Mouse (Mus musculus): ENCODE data around the gene Gm14085.
"Not testable (repeated sequence)": the region's sequence is repeated elsewhere in the genome, so short reads cannot be mapped to it uniquely, and the experiment has no call there.

Gene Gm14085

DNA sequence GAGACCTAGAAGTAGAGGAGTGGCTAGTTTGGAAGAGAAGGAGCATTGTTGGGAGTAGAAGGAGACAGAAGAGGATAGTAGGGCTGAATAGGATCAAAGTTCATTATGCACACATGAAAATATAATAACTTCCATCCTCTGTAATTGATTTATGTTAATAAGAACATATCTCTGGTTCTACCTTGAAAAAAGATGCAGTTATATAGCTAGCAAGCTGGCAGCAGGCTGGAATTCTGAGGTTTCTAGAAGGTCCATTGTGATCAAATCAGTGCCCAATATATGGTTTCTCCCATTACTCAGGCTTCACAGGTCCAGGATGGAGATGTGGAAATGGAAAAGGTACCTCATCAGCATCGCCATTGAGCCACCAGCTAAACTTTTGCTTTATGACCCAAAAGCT is at the start of gene Gm14085:
TSS of gene Gm14085 (plus strand) at position 301 of the 400 bp plus-strand sequence.
- no peak for DNase-seq (ENCODE audit: low spot score in 2 of 2)

- not testable (repeated sequence) for DNase-seq (ENCODE audit: low spot score in 2 of 2)
These were observed 45.8 kb upstream of the Gm14085 start for GRCm38 (mm10) chr2:122438706-122439482.

- peak; percentile 75 to 81 for DNase-seq (ENCODE audit: low spot score in 2 of 2)
These were observed 44.2 kb upstream of the Gm14085 start for GRCm38 (mm10) chr2:122440521-122440920.

DNA sequence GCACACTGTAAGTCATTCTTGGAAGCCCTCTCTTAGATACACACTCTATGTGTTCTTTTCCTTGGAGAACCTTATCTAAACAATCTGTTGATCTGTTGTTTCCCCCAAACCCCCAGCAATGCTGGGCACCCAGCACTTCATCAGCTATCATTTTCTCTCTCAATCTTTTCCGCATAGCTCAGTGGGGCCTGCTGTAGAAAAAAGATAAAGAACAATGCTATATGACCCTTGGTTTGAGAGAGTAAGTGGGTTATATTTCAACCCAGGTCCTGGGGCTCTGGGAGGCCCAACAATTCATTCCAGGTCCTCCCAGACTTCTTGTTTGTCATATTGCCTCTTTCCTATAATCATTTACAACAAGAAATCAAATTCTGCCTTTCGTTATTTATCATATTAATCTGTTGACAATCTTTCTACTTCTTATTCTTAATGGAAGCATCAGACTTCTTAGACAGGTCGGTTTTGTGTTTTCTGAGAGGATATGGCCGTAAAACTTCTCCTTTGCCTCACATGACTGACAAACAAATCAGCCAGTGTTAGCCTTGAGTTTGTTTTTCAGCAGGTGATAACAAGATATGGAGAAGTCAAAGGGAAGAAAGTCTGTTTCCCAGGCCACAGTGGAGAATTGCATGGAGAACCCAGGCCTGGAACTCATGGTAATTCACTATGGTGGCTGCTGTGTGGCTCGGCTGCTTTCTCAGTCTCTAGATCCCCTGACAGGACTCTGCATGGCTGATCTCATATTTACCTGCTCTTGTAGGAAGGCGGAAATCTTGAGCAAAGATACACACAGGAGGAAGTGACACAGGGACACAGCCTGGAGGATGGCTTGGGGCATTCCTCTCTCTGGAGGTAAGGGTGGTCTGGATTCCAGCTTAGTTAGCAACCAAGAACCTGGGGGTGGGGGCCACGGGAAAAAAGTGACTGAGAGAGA is 43.5 kb upstream of the Gm14085 start:
- DNase-seq (ENCODE audit: low spot score in 2 of 2) = peak; percentile 3 to 17

GRCm38 (mm10) chr2:122450351-122450750 is 34.4 kb upstream of the Gm14085 start:
- no peak for DNase-seq (ENCODE audit: low spot score in 2 of 2)

DNA sequence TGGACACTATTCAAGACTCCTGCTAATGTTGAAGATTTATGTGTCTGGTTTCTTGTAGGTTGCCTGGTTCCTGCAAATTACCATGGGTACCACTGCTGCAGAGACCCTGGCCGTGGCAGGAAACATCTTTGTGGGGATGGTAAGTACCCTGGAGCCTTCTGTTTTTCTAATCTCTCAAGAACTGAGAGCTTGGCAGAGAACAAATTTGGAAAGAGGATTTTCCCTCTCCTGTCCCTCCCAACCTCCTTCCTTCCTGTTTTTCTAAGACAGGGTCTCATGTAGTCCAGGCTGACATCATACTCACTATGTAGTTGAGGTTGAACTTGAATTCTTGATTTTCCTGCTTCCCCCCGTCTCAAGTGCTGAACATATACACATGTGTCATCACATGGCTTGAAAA is 32.3 kb upstream of the Gm14085 start:
- DNase-seq (ENCODE audit: low spot score in 2 of 2) = no peak

- DNase-seq (ENCODE audit: low spot score in 2 of 2) = peak; percentile 7 to 26
These were observed 17.8 kb upstream of the Gm14085 start for GRCm38 (mm10) chr2:122466901-122467300.

DNA sequence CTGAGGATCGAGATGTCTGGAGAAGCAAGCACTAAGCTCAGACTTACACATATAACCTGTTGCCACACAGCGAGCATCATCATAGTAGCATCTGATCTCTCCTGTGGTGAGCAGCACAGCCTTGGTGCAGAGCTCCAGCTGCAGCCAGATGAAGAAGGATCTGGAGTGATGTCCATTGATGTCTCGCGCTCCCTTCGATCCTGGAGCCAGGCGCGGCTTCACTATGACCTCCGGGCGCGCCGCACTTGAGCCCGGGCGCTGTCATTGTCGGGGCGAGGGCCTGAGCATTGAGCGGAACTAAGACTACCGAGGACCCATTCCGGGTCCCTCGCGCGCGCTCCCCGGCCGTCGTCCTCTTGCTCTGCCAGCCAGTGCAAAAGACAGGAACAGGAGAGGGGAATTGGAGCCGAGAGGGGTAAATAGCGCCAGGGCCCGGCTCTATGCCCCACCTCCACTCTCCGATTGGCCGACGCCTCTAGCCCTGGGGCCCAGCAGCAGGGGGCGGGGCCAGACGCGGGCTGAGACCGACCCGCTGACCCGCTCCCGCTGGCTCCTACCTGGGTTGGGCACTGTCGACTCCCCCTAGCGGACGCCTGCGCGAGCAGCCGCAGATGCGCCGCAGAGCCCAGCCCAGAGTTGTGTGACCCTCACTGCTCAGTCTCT is 17.3 kb upstream of the Gm14085 start:
- peak; percentile 93 to 94 for DNase-seq (ENCODE audit: low spot score in 2 of 2)

- DNase-seq (ENCODE audit: low spot score in 2 of 2) = peak; percentile 1 to 2
These were observed 15.5 kb upstream of the Gm14085 start for GRCm38 (mm10) chr2:122469221-122469620.

GRCm38 (mm10) chr2:122476585-122476984 is 8.2 kb upstream of the Gm14085 start:
- no peak for DNase-seq (ENCODE audit: low spot score in 2 of 2)

- not testable (repeated sequence) for DNase-seq (ENCODE audit: low spot score in 2 of 2)
These were observed 954 bp upstream of the Gm14085 start for GRCm38 (mm10) chr2:122483787-122484186.

DNA sequence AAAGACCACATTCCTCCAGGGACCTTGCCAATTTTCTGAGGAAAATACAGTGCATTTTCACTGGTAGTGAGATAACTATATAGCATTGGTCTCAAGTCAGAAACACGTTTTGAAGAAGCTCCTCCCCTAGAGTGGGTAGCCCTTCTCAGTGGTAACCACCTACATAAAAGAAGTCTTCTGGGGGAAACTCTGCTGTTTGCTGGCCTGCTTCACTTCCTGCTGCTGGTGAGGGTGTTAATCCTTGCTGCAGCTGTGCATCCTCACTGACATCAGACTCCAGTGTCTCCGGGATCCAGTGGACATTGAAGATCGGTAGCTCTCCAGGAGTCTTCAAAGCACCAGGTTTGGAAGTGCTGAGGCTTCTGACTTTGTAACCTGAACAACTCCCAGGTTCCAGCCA is 913 bp downstream of the Gm14085 start:
- DNase-seq (ENCODE audit: low spot score in 2 of 2) = not testable (repeated sequence)

DNA sequence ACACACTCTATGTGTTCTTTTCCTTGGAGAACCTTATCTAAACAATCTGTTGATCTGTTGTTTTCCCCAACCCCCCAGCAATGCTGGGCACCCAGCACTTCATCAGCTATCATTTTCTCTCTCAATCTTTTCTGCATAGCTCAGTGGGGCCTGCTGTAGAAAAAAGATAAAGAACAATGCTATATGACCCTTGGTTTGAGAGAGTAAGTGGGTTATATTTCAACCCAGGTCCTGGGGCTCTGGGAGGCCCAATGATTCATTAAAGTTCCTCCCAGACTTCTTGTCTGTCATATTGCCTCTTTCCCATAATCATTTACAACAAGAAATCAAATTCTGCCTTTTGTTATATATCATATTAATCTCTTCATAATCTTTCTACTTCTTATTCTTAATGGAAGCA is 1.4 kb downstream of the Gm14085 start:
- not testable (repeated sequence) for DNase-seq (ENCODE audit: low spot score in 2 of 2)

- DNase-seq (ENCODE audit: low spot score in 2 of 2) = no peak
These were observed 1.9 kb downstream of the Gm14085 start for GRCm38 (mm10) chr2:122486674-122487073.

DNA sequence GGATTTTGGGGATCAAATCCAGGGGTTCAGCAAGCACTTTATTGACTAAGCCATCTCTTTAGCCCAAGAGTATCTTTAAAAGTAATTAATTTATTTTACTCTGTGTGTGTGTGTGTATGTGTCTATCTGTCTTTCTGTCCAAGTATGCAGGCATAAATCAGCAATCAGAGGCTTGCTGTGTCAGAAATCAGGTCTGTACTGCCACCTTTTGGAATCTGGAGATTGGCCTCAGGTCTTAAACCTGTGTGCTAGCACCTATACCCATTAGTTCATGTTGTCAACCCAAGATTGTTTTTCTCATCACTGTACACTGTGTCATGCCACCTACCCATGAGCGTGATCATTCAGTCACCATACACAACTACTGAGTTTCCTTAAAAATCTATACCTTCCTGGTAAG is 45.0 kb downstream of the Gm14085 start:
- not testable (repeated sequence) for DNase-seq (ENCODE audit: low spot score in 2 of 2)

GRCm38 (mm10) chr2:122531290-122531689 is 46.5 kb downstream of the Gm14085 start:
- no peak for DNase-seq (ENCODE audit: low spot score in 2 of 2)

- DNase-seq (ENCODE audit: low spot score in 2 of 2) = no peak
These were observed 47.0 kb downstream of the Gm14085 start for GRCm38 (mm10) chr2:122531726-122532125.

DNA sequence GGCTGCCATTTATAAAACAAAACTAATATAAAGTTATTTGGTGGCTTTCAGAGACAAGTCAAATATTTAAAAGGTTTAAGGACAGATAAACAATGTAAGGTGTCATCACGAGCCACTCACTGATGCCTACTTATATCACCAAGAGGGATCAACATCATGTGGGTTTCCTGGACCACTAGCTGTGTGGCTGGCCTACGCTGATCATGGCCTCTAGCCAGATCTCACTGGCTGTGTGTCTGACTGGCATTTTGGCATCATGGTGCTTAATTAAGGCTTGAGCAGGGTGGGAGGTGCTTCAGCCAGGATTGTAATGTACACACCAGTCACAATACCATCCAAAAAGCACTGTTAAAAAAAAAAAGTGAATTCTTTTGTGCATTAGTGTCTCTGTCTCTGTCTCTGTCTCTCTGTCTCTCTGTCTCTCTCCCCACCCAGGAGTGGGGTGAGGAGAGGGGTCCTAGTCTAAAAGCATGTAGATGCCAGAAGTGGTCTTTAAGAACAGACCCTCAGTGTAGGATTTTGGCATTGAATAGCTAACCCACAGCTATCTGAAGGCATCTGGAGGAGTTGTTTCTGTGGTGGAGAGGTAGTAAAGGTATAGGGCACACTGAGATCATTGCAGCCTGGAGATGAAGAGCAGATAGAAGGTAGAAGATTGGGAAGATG is 47.5 kb downstream of the Gm14085 start:
- no peak for DNase-seq (ENCODE audit: low spot score in 2 of 2)

- no peak for DNase-seq (ENCODE audit: low spot score in 2 of 2)
These were observed 48.1 kb downstream of the Gm14085 start for GRCm38 (mm10) chr2:122532802-122533186.

DNA sequence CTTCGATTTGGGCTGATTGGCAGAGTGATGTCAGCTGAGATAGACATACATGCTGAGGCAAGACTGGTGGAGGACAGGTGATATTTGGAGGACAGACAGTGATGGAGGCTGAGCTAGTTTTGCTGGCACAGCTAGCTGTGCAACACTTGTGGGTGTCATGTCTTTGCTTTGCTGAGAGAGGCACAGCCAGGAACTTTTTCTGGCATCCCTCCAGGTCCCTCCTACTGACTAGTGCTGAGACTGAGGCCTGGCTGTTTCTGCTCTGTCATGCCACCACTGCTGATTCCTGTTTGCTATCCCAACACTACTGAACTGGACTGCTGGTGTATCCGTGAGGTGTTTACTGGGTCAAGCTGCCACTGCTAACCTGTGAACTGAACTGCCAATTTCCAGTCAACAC is 48.6 kb downstream of the Gm14085 start:
- DNase-seq (ENCODE audit: low spot score in 2 of 2) = no peak

- no peak for DNase-seq (ENCODE audit: low spot score in 2 of 2)
These were observed 49.9 kb downstream of the Gm14085 start for GRCm38 (mm10) chr2:122534671-122535070.

Data from spleen, postnatal 36 days (tissue).